Mouse (Mus musculus) testis, adult 2 months (tissue): ENCODE results near the gene Trim8.

ENCODE experiments used
- CTCF ChIP-seq: fragments of 200-500 bp; IDR thresholded peaks from 2 replicates; pipeline ENCODE4 v1.5.1; 2012; ENCODE audit warnings: low read depth, mild to moderate bottlenecking, inconsistent platforms, low read length, moderate library complexity; ENCODE audit not compliant: control insufficient read depth, insufficient read depth, insufficient replicate concordance
- POLR2A ChIP-seq: fragments of 200-500 bp; IDR thresholded peaks from 2 replicates; pipeline ENCODE4 v1.6.1; 2012; ENCODE audit warnings: low read depth, mild to moderate bottlenecking, inconsistent platforms, low read length, moderate library complexity; ENCODE audit not compliant: control insufficient read depth

GRCm38 (mm10) chr19:46522433-46523044 lies 21.0 kb downstream of the Trim8 start:
- TF ChIP-seq CTCF (no peak), POLR2A (no peak)
